Mouse (Mus musculus): ENCODE results near the gene Vps13a.

GRCm38 (mm10) chr19:16701790-16702189 is 78.9 kb downstream of the Vps13a start:
- TF ChIP-seq GATA1 (IDR thresholded peaks at IDR 0.05; ENCODE audit: borderline replicate concordance, low read length), result no peak
- TF ChIP-seq FLI1 (IDR thresholded peaks at IDR 0.05; ENCODE audit: low read length), result no peak
